Mouse (Mus musculus): Measurements from ENCODE around the gene Rasgef1b. TPM values are rescaled to one million over a fixed set of nuclear protein-coding genes. Genes with fewer than 3 reads are reported as not detected.
A peak's percentile ranks its signal among the peaks of the same experiment; 100 is the strongest.

Rasgef1b gene
- polyA plus RNA-seq, 1 experiment from 2014 or later: 7.3 TPM

DNA sequence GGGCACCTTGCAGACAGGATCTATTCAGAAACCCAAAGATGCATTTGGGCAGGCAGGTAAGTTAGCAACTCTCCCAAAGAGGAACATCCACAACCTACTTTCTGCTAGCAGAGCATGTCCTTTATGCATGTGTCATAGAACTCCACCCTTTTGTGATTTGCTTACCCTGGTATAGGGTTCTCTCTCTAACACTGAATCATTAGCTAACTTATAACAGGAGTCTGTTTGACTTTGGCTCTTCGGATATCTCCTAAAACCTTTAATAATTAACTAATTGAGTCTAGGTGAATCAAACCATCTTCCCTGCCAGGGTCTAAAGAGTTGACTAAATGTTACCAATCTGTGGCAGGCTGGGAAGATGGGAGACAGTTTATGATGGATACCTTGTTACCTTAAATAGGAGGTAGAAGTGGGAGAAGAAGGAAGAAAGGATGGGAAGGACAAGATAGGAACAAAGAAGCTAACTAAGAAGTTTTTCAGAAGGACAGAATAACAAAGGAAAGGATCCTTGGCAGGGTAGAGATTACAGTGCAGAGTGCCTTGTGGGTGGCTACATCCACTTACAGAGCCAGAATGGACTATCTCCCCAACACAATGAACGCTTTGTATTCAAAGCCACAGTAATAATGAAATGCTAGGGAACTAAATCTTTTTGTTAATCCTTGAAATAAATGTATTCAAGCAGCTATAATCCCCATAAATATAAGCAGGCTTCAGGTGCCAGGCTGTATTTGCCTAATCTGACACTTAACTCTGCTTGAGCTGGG lies 186.7 kb downstream of the Rasgef1b start:
- ATAC-seq: peak; percentile 78
- H3K27ac ChIP-seq (ENCODE audit: low read length): no peak overlapping the region
- no peak overlapping the region for H3K9ac ChIP-seq (ENCODE audit: low read depth, low read length)
- H3K9me3 ChIP-seq (ENCODE audit: control insufficient read depth, low read length): no peaks in the 10 kb centered on the region
- H3K36me3 ChIP-seq (ENCODE audit: control insufficient read depth, insufficient read depth, low read length): no peaks in the 10 kb centered on the region
- no peak overlapping the region for H3K4me2 ChIP-seq (ENCODE audit: low read depth, low read length)
- H3K27me3 ChIP-seq (replicated peaks; ENCODE audit: control insufficient read depth, insufficient read depth, low read length): no peaks in the 10 kb centered on the region
- peaks cover 7% of the 10 kb centered on the region for H3K4me1 ChIP-seq (ENCODE audit: control insufficient read depth, insufficient read depth, low read length)
- no peak overlapping the region for H3K4me3 ChIP-seq (ENCODE audit: low read length)
- 56% methylated on average over 2 of the region's 2 CpGs for WGBS

DNA sequence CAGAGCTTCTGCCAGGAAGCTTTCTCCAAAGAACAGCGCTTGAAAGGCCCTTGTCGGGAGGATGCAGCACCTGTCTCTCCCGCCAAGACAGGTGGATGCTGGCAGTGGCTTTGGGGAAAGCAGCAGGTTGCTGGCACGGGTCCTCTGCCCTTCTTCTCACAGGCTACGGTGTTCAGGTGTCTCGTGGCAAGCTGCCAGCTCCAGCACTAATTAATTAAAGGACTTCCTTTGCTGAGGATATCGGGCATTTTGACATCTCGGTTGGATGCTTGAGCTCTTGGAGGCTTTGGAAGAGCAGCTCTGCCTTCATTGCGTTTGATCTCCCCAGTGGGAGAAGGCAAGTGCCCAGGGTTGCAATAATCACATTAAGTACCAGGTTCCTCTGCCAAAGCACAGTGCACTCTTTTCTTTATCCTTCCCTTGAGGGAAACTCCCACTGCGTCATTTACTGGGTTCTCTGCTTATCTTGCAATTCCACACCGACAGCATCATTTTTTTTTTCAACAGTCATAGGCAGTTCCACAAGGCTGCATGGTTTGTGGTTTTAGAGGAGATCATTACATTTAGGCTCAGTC lies 187.5 kb downstream of the Rasgef1b start:
- peak; percentile 48 for ATAC-seq
- H3K36me3 ChIP-seq (ENCODE audit: control insufficient read depth, insufficient read depth, low read length): no peaks in the 10 kb centered on the region
- no peaks in the 10 kb centered on the region for H3K9me3 ChIP-seq (ENCODE audit: control insufficient read depth, low read length)
- H3K27me3 ChIP-seq (replicated peaks; ENCODE audit: control insufficient read depth, insufficient read depth, low read length): no peaks in the 10 kb centered on the region
- no peak overlapping the region for H3K4me2 ChIP-seq (ENCODE audit: low read depth, low read length)
- H3K4me3 ChIP-seq (ENCODE audit: low read length): no peak overlapping the region
- no peak overlapping the region for H3K27ac ChIP-seq (ENCODE audit: low read length)
- WGBS: 47% methylated on average over 11 of the region's 11 CpGs
- peaks cover 7% of the 10 kb centered on the region for H3K4me1 ChIP-seq (ENCODE audit: control insufficient read depth, insufficient read depth, low read length)
- H3K9ac ChIP-seq (ENCODE audit: low read depth, low read length): no peak overlapping the region

DNA sequence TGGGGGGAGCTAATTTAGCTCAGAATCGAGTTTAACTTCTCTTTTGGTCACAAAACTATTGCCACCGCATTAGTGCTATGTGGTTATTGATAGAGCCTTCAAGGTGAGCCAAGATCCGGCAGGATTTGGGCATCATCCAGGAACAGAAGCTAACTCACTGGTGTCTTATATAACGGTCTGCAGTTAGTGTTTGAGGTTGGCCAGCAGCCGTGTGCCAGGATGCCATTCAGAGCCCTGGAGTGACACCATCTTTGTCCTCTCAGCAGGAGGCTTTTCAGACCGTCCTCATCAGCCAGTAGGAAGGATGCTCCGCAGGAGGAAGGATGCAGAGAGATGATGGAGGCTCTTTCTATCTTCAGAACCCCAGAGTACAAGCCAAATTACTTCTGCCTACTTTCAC lies 195.4 kb downstream of the Rasgef1b start:
- Histone ChIP-seq H3K9ac (ENCODE audit: low read depth, low read length) (no peak overlapping the region), H3K4me2 (ENCODE audit: low read depth, low read length) (no peak overlapping the region), H3K4me1 (ENCODE audit: control insufficient read depth, insufficient read depth, low read length) (no peaks in the 10 kb centered on the region), H3K27me3 (replicated peaks; ENCODE audit: control insufficient read depth, insufficient read depth, low read length) (no peaks in the 10 kb centered on the region), H3K9me3 (ENCODE audit: control insufficient read depth, low read length) (no peaks in the 10 kb centered on the region), H3K27ac (ENCODE audit: low read length) (no peak overlapping the region), H3K4me3 (ENCODE audit: low read length) (no peak overlapping the region), H3K36me3 (ENCODE audit: control insufficient read depth, insufficient read depth, low read length) (no peaks in the 10 kb centered on the region)
- ATAC-seq: no peak
- WGBS: 78% methylated on average over 7 of the region's 7 CpGs

DNA sequence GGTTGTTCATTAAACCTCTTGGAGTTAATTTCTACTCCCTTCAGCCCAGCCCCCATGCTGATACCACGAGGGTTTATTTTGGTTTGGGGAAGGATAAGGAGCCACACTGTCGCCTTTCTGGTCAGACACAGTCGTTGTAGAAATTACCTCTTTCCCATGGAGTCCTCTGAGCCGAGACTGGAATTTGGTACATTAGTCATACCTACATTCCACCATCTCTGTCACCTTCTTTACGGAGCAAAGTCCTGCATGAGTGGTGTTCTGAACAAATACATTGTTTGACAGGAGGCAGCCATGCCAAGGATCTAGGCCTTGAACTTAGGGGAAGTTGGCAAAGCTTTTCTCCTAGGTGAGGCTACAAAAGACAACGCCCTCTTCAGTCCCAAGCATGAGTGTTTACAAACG lies 202.1 kb downstream of the Rasgef1b start:
- Histone ChIP-seq H3K27me3 (replicated peaks; ENCODE audit: control insufficient read depth, insufficient read depth, low read length) (no peaks in the 10 kb centered on the region), H3K27ac (ENCODE audit: low read length) (no peak overlapping the region), H3K4me3 (ENCODE audit: low read length) (no peak overlapping the region), H3K9me3 (ENCODE audit: control insufficient read depth, low read length) (no peaks in the 10 kb centered on the region), H3K36me3 (ENCODE audit: control insufficient read depth, insufficient read depth, low read length) (no peaks in the 10 kb centered on the region), H3K4me1 (ENCODE audit: control insufficient read depth, insufficient read depth, low read length) (peaks cover 3% of the 10 kb centered on the region), H3K4me2 (ENCODE audit: low read depth, low read length) (no peak overlapping the region), H3K9ac (ENCODE audit: low read depth, low read length) (no peak overlapping the region)
- 59% methylated on average over 7 of the region's 7 CpGs for WGBS
- ATAC-seq: peak; percentile 83

DNA sequence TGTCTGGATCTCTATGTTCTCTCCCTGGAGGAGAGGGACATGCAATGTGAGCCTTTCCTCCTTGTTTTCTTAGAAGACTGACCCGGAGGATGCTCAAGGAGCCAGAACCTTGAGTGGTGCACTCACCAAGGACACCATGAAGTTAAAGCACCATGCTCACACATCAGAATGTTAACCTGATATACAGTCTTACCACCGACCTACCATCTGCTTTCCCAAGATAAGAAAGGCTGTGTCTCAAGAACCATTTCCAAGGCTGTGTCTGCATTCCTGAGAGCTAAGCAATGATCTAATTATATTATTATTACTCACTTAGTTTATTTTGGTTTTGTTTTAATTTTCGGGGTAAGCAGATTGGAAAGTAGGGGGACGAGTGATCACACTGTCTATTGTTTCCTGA lies 203.2 kb downstream of the Rasgef1b start:
- H3K4me2 ChIP-seq (ENCODE audit: low read depth, low read length): no peak overlapping the region
- no peak overlapping the region for H3K4me3 ChIP-seq (ENCODE audit: low read length)
- WGBS: 70% methylated on average over 4 of the region's 4 CpGs

DNA sequence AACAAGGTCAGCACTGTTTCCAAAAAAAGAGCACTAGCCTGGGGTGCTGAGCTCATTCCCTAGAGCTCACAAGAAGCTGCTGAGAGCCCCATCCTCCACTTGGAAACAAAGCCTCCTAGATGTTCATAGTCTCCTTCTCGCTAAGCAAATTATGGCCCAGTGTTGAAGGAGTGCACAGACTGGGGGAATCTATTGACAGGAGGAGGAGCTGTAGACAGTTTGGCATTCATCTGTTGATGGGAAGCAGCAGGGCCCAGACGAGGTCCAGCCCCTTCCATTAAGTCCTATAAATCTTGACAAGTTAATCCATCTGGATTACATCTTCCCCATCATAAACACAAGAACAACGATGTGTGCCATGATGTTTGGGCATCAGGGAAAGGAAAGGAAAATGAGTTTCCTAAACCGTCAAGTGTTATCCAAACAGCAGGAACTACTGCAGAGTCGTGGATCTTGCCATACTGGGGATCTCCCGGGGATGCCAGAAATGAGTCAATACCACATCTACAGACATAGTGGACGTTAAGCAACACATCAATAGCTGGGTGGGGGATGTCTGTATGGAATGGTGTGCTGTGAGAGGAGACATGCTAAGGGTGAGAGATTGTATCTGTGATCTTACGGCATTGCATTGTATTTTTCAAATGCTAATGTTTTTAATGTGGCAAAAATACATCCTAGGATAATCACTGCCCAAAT lies 206.1 kb downstream of the Rasgef1b start:
- no peak overlapping the region for H3K4me3 ChIP-seq (ENCODE audit: low read length)
- H3K9me3 ChIP-seq (ENCODE audit: control insufficient read depth, low read length): no peaks in the 10 kb centered on the region
- no peak for ATAC-seq
- H3K27me3 ChIP-seq (replicated peaks; ENCODE audit: control insufficient read depth, insufficient read depth, low read length): no peaks in the 10 kb centered on the region
- H3K4me1 ChIP-seq (ENCODE audit: control insufficient read depth, insufficient read depth, low read length): peaks cover 3% of the 10 kb centered on the region
- H3K9ac ChIP-seq (ENCODE audit: low read depth, low read length): no peak overlapping the region
- H3K36me3 ChIP-seq (ENCODE audit: control insufficient read depth, insufficient read depth, low read length): no peaks in the 10 kb centered on the region
- no peak overlapping the region for H3K27ac ChIP-seq (ENCODE audit: low read length)
- no peak overlapping the region for H3K4me2 ChIP-seq (ENCODE audit: low read depth, low read length)
- 26% methylated on average over 8 of the region's 8 CpGs for WGBS

More for the DNA sequence above, 203.2 kb downstream of the Rasgef1b start:
- Histone ChIP-seq H3K27me3 (replicated peaks; ENCODE audit: control insufficient read depth, insufficient read depth, low read length) (no peaks in the 10 kb centered on the region), H3K9me3 (ENCODE audit: control insufficient read depth, low read length) (no peaks in the 10 kb centered on the region), H3K36me3 (ENCODE audit: control insufficient read depth, insufficient read depth, low read length) (no peaks in the 10 kb centered on the region), H3K27ac (ENCODE audit: low read length) (no peak overlapping the region), H3K9ac (ENCODE audit: low read depth, low read length) (no peak overlapping the region), H3K4me1 (ENCODE audit: control insufficient read depth, insufficient read depth, low read length) (peaks cover 3% of the 10 kb centered on the region)
- ATAC-seq: no peak

DNA sequence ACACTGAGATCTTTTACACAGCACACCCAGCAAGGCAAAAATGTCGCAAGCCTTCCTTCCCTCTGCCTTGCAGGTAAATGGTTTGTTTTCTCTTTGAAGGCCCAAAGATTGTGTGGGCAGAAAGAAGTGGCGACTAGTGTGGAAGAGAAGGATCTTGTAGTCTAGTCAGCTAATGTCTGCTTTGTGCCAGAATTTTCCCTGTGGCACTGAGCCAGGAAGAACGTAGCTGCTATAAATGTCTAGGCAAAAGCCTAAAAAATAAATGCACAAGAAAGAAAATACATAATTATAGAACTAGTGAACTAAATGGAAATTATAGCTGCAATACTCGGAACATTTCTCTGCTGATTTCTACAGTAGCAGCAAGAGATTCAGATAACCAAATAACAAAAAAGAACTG lies 207.5 kb downstream of the Rasgef1b start:
- no peak overlapping the region for H3K27ac ChIP-seq (ENCODE audit: low read length)
- ATAC-seq: no peak
- WGBS: 63% methylated on average over 4 of the region's 4 CpGs
- H3K4me3 ChIP-seq (ENCODE audit: low read length): no peak overlapping the region
- no peak overlapping the region for H3K4me2 ChIP-seq (ENCODE audit: low read depth, low read length)
- H3K9me3 ChIP-seq (ENCODE audit: control insufficient read depth, low read length): no peaks in the 10 kb centered on the region
- no peak overlapping the region for H3K9ac ChIP-seq (ENCODE audit: low read depth, low read length)
- H3K27me3 ChIP-seq (replicated peaks; ENCODE audit: control insufficient read depth, insufficient read depth, low read length): no peaks in the 10 kb centered on the region
- no peaks in the 10 kb centered on the region for H3K36me3 ChIP-seq (ENCODE audit: control insufficient read depth, insufficient read depth, low read length)
- no peaks in the 10 kb centered on the region for H3K4me1 ChIP-seq (ENCODE audit: control insufficient read depth, insufficient read depth, low read length)

DNA sequence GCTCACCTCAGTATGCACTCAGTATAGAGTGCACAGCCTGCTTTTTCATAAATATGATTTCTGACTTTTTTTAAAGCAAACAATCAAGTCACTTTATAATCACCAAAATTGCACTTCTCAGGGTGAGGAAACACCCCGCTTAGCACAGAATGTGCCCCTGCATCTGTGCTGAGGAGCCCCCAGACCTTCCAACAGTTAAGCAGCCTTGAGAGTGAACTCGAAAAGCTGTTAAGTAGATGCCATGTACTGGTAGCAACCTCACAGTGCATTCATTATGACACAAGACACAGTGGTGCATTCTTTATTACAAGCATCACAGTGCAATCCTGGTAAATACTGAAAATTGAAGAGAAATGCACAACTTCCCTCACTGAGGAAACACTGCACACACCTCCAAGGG lies 209.3 kb downstream of the Rasgef1b start:
- Histone ChIP-seq H3K27me3 (replicated peaks; ENCODE audit: control insufficient read depth, insufficient read depth, low read length) (no peaks in the 10 kb centered on the region), H3K9ac (ENCODE audit: low read depth, low read length) (no peak overlapping the region), H3K4me3 (ENCODE audit: low read length) (no peak overlapping the region), H3K4me1 (ENCODE audit: control insufficient read depth, insufficient read depth, low read length) (no peaks in the 10 kb centered on the region), H3K4me2 (ENCODE audit: low read depth, low read length) (no peak overlapping the region), H3K9me3 (ENCODE audit: control insufficient read depth, low read length) (no peaks in the 10 kb centered on the region), H3K36me3 (ENCODE audit: control insufficient read depth, insufficient read depth, low read length) (no peaks in the 10 kb centered on the region), H3K27ac (ENCODE audit: low read length) (no peak overlapping the region)
- 90% methylated on average over 2 of the region's 2 CpGs for WGBS
- no peak for ATAC-seq

DNA sequence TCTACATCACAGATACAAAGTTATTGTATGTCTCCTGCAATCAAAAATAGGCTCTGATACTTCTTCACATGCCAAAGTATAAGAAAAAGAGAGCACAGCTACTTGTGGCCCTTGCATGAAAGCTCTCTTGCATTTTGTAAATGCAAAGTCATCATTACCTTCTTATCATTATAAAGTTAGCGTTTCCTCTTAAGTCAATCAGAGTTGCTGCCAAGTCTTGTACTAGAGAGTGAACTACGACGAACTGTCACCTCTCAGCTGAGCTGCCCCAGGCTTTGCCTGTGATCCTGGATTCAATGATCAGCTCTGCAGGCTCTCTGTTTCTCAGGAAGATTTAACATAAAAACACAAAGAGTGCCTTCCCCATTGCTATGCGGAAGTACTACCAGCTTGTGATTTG lies 209.8 kb downstream of the Rasgef1b start:
- no peak for ATAC-seq
- Histone ChIP-seq H3K9me3 (ENCODE audit: control insufficient read depth, low read length) (no peaks in the 10 kb centered on the region), H3K9ac (ENCODE audit: low read depth, low read length) (no peak overlapping the region), H3K27ac (ENCODE audit: low read length) (no peak overlapping the region), H3K27me3 (replicated peaks; ENCODE audit: control insufficient read depth, insufficient read depth, low read length) (no peaks in the 10 kb centered on the region), H3K4me3 (ENCODE audit: low read length) (no peak overlapping the region), H3K4me1 (ENCODE audit: control insufficient read depth, insufficient read depth, low read length) (no peaks in the 10 kb centered on the region), H3K36me3 (ENCODE audit: control insufficient read depth, insufficient read depth, low read length) (no peaks in the 10 kb centered on the region), H3K4me2 (ENCODE audit: low read depth, low read length) (no peak overlapping the region)
- WGBS: 68% methylated on average over 4 of the region's 4 CpGs
